ENCODE assay signal across 11 mouse cellular contexts in the genomic region with DNA sequence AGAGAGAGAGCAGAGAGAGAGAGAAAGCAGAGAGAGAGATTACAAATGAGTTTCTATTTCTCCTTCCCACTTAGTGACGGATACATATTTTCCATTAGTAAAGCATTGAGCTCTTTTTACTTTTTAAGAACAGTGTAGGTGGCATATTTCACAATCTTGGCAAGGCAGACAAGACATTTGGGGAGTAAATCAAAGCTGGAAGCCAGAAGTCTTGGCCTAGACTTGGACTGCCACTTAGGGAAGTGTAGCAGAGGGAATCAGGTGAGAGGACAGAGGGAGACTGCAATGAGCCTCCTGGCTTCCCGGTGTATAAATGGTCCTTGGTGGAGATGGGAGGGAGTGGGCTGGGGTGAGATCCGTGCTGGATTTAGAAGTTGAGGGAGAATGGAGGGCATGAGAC.
DNase-seq lines count a peak whose midpoint lies in the region; TF ChIP-seq lines count a peak whose summit lies in the region.
"Had no signal": no experiment of that assay in that cellular context is flagged by ENCODE, and none has a peak within 500 bp of the region (broad histone marks: within the 10 kb centered on the region; RNA-seq: fewer than 3 reads in every experiment).

No protein-coding gene starts in this region.

- H3K4me3 ChIP-seq in cortical plate, adult 2 months (ENCODE audit: insufficient read depth, low read length), result no peak overlapping the region
- H3K4me3 ChIP-seq: embryonic facial prominence, embryonic 12.5 days; midbrain, embryonic 12.5 days had no signal

- peak; percentile 53 for DNase-seq in gastrocnemius, adult 18-20 months (ENCODE audit: low spot score)
- no peak for DNase-seq in gastrocnemius, adult 8-10 months (ENCODE audit: low spot score in 2 of 2)
- peak; percentile 23 to 52 for DNase-seq in left cerebral cortex, adult 9 months (ENCODE audit: low spot score in 2 of 2)
- DNase-seq in left cerebral cortex, postnatal 4 days, result no peak
- peak; percentile 73 for DNase-seq in lung, postnatal 25 days (ENCODE audit: low spot score)
- DNase-seq in ovary, postnatal 14 days (ENCODE audit: low spot score), result no peak
- DNase-seq in retina, embryonic 14.5 days (ENCODE audit: low spot score), result no peak
- DNase-seq: liver had no signal

- H3K27ac ChIP-seq in cortical plate, adult 2 months (ENCODE audit: insufficient read depth, low read length), result peak overlapping the region; percentile 30
- H3K27ac ChIP-seq: embryonic facial prominence, embryonic 12.5 days; midbrain, embryonic 12.5 days had no signal

- intact Hi-C loops in left cerebral cortex, postnatal 4 days (cut with DNase I), result no loop called here

- TF ChIP-seq CTCF in cortical plate, adult 2 months (IDR thresholded peaks at IDR 0.05; ENCODE audit: extremely low read depth, insufficient read depth, low read length), result no peak

- TF ChIP-seq POLR2A in cortical plate, adult 2 months (IDR thresholded peaks at IDR 0.05; ENCODE audit: extremely low read depth, insufficient read depth, low read length), result no peak

- peaks cover 13% of the 10 kb centered on the region for H3K4me1 ChIP-seq in cortical plate, adult 2 months (ENCODE audit: control insufficient read depth, insufficient read depth, low read length)

Comparison
In these comparisons a context has a peak if more than half of its experiments do, and no peak if none do; other contexts are left out.
1. DNase-seq: peak in gastrocnemius, adult 18-20 months (single experiment), left cerebral cortex, adult 9 months (2 of 2) and lung, postnatal 25 days (single experiment); none in gastrocnemius, adult 8-10 months (0 of 2), left cerebral cortex, postnatal 4 days (single experiment), ovary, postnatal 14 days (single experiment) and retina, embryonic 14.5 days (single experiment).